Mouse (Mus musculus): ENCODE results near the gene Cog4.

The Cog4 gene

DNA sequence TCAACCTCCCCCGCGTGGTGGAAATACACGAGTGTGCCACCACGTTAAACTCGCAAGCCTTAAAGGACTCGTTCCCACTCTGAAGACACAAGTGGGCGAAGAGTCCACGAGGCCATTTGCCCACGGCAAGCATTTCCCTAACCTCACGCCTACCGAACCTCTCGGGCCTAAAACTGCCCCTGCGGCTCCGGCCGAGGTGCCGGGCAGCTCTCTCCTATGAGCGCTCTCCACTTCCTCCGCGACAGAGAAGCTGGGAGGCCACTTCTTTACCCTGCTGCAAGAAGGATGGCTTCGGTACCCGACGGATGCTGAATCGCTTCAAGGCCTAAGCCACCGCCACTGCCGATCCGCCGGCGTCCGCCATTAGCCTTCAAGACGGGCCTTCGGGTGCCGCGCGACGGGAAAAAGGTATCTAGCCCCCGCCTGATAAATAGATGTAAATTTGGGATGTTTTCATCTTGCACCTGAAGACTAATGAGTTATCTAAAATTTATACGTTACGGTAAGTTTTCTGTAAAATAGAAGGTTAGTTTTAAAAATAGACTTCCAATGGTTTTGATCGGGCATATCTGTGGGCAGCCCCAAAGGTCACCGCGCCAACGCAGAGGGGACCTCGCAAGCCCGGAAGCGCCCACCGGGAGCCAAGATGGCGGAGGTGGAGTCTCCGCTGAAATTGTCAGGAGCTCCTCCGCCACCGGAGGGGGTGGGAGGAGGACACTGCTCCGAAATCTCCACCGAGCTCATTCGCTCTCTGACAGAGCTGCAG lies at the start of gene Cog4, which contains the start of gene Sf3b3:
TSS of gene Cog4 (plus strand) at position 196 of the 766 bp plus-strand sequence.
TSS of gene Sf3b3 (minus strand) at position 383 of the 766 bp plus-strand sequence.
- peak; percentile 95 for DNase-seq (ENCODE audit: low spot score)

DNA sequence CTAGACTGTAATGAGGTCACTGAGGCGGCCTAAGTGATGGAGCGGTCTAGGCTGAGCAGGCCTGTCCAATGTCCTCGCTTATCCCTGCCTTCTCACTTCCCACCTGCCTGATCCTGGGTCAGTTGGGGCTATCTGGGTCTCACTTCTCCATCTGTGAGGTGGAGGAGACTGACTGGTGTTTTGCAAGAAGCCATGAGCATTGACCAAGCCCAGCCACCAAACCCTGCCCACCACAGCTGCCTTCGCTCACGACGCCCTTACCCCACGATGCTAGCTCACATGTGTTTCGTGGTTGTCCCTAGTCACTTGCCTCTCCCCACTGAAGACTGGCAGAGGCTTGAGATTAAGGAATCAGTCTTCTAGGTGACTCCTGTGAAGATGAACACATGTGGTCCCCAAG lies 49.3 kb upstream of the Cog4 start:
- no peak for DNase-seq (ENCODE audit: low spot score)

DNA sequence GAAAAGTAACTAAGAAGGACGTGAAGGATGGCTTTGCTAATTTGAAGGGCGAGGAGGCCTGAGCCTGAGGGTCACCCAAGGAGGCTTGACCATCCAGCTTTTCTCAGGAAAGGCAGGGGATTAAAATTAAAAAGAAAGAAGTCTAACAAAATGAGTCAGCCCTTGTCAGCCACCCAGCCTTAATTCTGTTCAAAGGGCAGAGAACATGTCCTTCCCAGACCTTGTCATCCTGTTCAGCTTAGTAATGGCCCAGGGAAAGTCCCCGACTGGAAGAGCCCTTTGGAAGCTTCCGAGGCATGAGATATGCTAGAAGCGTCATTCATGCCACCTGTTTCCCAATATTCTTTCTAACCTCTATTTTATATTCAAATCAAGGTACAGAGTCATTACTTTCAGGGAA lies 43.4 kb upstream of the Cog4 start:
- no peak for DNase-seq (ENCODE audit: low spot score)

DNA sequence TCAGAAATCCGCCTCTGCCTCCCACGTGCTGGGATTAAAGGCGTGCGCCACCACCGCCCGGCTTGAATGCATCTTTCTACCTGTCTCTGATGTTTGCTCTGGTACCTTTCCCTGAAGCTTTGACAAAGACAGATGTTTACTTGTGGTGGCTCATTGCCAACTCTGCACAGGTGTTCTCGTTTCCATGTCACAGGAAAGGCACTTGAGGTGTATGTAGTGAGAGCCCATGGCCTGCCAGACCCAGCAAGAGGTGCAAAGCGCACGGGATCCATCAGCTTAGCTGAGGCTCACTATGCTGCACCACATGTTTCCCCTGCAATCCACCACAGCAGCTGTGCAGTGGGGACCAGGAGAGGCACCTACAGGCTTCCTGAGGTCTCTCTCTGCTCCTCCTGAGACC lies 42.5 kb upstream of the Cog4 start:
- no peak for DNase-seq (ENCODE audit: low spot score)

DNA sequence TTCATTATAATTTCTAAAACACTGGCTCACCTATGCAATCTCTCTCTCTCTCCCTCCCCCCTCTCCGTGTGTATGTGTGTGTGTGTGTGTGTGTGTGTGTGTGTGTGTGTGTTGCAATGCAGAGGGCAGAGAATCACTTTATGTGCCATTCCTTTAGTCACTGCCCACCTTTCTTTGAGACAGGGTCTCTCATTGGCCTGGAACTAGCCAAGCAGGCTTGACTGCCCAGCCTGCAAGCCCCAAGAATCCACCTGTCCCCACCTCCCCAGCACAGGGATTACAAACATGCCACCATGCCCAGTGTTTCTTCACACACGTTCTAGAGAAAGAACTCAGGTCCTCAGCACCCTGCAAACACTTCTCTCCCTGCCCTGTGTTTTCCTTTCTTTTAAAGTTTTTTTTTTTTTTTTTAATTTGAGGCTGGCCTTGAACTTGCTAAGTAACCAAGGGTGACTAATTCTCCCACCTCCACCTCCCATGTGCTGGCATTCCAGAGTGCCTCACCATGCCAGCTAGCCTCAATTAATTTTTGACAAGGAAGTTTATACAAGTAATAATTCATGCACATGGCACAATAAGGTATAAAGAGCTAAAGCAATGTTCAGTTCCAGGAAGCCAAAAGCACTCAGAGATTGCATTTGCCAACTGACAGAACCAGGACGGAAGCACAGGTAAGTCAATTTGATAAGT lies 41.4 kb upstream of the Cog4 start:
- DNase-seq (ENCODE audit: low spot score) = no peak

DNA sequence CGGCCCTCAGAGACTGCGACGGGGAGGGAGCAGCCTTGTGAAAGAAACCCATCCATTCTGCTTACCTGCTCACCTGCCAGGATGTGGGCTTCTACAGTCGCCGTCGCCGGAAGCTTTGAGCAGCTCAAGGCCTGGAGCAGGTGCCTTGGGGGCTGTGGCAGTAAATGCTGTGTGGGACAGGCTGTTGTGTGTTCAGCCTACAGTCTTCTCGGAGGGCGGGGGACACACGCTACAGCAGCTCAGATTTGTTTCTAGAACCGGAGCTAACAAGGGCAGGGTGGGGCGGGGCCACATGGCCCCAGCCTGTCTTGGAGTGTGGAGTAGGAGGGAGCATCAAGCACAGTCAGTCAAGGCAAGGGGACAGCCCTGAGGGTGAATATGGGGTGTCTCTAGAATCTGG lies 40.7 kb upstream of the Cog4 start, which contains the start of gene Il34:
TSS of gene Il34 (minus strand) at position 256 of the 400 bp plus-strand sequence.
- no peak for DNase-seq (ENCODE audit: low spot score)

DNA sequence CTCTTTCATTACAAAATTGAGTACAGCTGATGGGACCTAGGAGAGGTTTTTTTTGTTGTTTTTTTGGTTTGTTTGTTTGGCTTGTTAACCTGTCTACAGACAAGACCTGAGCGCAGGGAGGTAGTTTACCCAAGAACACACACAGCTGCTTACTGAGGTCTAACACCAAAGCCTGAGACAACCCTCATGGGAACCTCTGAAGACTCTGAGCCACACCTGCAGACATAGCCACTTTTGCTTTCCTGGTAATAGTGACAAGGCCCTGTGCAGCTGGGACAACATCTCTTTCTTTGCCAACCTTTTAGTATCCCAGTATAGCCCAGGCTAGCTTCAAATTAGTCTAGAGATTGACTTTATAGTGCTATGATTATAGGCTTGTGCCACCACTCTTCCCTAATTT lies 40.3 kb upstream of the Cog4 start:
- no peak for DNase-seq (ENCODE audit: low spot score)

DNA sequence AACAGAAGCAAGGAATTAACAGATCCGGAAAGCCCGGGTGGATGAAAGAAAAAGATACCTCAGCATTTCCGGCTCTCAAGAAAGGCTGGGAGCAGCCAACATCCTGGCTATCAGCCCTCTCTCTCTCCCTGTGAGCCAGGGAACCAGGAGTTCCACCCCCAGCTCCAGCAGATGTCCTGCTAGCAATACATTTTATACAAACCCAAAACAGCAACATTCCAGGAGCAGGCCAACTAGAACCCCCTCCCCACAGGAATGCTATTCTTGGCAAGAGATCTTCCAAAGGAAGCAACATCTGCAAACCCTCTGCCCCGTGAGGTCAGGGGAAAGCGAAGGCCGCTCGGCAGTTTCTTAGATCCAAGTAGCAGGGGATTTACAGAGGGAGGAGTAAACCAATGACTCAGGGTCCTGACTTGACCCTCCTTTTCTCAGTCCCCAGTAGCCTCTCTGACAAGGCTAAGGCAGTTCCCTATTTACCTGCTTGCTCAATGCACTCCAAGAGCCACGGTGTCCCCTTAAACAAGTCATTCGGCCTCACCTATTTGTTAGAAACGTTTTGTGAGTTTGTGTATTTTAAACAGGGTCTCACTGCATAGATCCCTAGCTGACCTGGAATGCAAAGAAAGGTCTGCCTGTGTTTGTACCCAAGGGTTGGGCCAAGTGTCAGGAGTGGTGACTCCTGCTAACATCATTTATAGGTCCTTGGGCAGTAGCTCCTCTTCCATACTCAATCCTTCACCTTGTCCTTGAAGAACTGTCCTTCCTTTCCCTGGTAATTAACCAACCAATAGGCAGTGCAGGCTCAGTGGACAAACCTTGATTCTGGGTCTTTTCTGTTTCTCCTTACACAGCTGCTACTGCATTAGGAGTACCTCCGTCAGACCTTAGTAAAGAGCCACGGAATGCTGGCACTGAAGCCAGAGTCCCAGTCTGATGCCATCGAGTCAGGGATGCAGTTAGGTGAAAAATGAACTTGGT lies 37.6 kb upstream of the Cog4 start:
- peak; percentile 37 for DNase-seq (ENCODE audit: low spot score)

DNA sequence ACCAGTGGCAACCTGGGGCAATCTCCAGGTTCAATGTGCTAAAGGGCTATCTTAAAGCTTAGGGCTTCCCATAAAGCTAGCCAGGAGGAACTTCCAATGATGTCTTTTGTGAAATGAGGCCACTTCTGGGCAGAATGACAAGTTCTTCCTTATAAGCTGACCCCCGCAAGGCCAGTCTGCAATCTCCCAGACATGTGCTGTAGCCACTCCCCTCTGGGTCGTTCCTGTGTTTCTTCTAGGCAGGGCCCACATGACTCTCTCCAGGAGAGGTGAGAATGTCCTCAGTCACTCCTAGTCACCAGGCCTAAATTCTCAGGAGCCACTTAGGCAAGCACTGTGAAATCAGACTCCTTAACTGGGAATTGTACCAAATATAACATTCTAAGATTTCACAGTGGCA lies 36.6 kb upstream of the Cog4 start:
- DNase-seq (ENCODE audit: low spot score) = peak; percentile 25

DNA sequence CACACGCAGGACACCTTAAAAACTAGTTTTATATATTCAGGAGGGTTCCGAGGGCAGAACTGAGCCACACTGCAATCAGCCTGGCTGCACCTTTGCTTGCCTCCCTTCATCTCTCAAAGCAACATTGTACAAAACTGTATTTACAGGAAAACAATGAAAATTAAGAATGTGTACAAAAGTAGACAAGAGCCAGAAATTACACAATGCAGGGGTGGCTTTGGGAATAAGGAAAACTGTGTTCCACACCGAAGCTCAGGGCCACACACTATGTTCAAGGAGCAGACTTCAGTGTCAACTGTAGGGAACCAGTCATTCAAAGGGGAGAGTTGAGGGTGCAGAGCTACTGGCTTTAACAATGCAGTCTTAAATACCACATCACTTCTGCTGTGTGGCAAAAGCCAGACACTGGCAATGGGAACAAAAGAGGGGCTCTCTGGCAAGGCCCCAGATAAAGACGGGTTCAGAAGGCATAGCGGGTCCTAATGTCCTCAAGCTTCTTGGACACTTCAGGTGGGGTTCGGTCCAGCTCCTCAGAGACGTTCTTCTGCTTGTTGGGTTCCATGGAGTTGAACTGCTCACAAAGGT lies 35.8 kb upstream of the Cog4 start:
- no peak for DNase-seq (ENCODE audit: low spot score)

DNA sequence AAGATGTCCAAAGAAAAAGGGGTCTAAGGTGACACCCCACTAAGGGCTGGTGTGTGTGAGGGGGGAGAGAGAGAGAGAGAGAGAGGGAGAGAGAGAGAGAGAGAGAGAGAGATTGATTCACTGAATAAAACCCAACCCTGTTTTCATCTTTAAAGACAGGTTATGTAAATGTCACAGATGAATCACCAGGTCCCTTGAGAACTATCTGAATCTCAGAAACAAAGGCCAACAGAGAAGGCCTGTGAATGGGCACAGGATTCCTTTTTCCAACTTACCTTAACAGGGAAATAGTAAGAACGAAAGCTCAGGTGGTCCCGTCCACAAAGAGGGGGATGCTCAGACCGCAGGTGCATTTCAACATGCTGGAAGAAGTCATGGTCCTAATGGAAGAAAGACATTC lies 35.3 kb upstream of the Cog4 start:
- peak; percentile 34 for DNase-seq (ENCODE audit: low spot score)

DNA sequence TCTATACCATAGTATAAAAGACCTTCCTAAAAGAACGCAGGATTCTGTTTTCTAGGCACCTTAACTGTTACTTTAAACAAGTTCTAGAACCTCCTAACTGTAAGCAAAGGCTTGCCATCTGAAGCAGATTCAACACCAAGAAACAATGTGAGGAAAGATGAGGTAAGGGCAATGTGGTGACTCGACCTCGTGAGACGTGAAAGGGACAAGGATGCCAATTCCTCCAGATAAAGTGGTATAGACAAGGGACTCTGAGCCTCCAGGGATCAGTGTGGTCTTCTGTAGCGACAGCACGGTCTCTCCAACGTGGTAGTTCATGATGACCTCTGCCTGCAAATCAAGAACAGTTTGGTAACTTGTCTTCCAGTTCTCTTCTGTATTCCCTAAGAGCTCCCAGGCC lies 34.6 kb upstream of the Cog4 start:
- no peak for DNase-seq (ENCODE audit: low spot score)

DNA sequence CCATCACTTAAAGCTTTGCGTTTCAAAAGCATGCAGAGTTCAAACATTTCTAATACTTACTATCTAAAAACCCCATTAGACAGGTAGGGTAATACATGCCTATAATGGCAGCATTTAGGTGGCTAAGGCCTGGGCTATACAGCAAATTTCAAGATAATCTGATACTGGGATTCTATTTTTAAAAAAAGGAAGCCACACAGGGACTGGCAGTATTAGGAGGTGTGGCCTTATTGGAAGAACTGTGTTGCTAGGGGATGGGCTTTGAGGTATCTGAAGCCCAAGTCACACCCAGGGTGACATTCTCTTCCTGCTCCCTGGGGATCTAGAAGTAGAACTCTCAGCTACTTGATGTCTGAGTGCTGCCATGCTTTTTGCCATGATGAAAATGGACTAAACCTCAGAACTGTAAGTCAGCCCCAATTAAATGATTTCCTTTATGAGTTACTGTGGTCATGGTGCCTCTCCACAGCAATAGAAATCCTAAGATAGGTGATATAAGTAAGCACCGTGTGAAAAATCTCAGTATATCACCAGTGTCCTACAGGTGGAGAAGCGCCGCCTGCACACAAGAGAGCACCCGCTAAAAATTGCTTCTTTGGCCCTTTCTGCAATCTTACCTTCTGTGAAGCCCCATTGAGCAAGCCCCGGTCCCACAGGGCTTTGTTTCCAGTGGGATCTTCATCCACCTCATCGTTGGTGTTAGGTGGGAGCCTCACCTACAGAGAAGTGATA lies 33.9 kb upstream of the Cog4 start:
- DNase-seq (ENCODE audit: low spot score) = no peak

DNA sequence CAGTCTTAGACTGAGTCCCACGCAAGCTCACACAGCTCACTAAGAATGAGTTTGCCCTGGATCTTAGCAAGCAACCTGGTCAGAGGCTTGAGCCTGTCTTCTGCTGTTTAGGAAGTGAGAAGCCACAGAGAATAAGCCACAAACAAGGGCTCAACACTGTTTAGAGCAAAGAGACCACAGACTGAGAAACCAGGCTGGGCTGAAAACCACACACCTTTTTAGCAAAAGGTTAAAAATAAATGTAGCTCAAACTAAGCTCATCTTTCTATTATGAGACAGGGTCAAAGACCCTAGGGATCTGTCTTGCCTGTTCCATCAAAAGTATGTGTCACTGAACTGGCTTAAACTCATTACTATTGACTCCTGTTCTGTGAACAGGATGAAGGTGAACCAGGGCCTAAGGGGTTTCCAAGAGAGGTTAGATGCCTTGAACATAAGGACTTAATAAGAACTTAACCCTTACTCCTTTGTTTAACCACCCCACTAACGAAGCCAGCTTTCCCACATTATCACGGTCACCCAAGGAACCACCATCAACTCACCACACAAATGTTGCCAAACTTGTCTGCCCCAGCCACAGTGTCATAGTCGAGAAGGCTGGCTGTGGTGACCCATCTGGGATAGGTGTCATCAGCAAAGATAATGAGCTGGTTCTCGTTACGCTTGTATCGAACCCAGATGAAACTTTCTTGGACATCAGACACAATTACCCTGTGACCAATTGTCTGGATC lies 33.2 kb upstream of the Cog4 start:
- no peak for DNase-seq (ENCODE audit: low spot score)

DNA sequence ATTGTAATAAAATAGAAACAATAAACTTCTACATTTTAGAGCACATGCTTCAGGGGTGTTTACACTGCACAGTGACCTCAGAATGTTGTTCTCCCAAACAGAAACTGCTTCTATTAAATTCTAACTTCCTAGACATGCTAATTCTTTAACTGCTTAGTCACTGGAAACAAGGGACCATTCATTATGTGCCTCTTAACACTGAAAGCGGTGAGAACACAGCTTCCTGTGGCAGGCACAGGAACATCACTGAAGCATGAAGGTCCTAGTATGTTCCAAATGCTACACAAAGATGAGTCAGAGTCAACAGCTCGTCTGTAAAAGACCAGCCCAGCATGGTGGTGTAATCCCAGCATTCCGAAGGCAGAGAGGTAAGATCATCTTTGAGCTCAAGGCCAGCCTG lies 31.1 kb upstream of the Cog4 start:
- DNase-seq (ENCODE audit: low spot score) = peak; percentile 51

DNA sequence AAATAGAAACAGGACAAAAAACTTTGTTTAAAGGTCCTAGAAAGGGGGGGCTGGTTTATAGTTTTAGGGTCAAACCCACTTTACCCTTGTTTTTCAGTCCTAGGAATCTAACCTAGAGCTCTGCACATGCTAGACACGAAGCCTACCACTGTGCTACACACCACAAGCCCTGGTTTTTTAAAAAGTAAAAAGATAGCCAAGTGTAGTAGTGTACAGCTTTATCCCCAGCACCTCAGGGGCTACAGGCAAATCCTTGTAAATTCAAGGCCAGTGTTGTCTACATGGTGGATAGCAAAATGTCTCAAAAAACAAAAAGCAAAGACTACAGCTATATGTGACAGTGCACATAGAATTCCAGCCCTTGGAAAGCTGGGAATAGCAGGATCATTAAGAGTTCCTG lies 29.4 kb upstream of the Cog4 start:
- DNase-seq (ENCODE audit: low spot score) = no peak

DNA sequence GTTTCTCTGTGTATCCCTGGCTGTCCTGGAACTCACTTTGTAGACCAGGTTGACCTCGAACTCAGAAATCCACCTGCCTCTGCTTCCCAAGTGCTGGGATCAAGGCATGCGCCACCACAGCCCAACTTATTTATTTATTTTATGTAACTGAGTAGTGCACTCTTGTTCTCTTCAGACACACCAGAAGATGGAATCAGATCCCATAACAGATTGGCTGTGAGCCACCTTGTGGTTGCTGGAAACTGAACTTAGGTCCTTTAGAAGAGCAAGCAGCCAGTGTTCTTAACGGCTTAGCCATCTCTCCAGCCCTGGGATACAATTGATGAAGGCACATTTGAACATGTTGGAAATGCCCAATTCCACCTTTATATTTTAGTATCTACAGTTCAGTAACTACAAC lies 27.8 kb upstream of the Cog4 start:
- peak; percentile 66 for DNase-seq (ENCODE audit: low spot score)

DNA sequence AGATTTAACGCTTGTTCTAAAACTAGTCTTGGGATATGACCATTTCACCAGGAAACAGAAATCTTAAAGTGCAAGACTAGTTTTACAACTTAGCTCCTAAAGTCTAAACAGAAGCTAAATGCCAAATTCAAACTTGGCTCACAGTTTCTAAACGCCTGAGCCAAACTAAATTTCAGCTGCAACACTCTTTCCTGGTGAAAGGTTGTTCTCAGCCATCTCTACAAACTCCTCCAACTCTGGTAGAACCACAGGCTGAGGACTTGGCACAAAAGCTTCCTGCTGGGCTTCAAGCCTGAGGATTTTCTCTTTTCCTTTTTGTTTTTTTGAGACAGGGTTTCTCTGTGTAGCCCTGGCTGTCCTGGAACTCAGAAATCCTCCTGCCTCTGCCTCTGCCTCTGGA lies 26.1 kb upstream of the Cog4 start:
- no peak for DNase-seq (ENCODE audit: low spot score)

DNA sequence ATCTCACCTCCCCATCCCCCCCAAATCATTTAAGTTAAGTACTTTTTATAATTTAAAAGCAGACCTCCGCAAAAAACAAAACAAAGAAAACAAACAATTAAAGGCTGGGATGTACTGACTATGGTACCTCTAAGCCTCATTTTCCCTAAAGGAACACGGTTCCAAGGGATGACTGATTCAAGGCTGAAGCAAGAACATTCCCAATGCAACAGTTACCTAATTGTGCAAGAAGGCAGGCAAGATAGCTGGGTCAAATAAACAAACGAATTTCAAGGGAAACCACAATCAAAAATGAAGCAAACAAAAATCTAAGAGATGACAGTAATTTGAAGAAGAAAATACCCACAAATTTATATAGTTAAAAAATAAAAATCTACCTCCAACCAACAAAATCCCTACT lies 24.4 kb upstream of the Cog4 start:
- DNase-seq (ENCODE audit: low spot score) = no peak

DNA sequence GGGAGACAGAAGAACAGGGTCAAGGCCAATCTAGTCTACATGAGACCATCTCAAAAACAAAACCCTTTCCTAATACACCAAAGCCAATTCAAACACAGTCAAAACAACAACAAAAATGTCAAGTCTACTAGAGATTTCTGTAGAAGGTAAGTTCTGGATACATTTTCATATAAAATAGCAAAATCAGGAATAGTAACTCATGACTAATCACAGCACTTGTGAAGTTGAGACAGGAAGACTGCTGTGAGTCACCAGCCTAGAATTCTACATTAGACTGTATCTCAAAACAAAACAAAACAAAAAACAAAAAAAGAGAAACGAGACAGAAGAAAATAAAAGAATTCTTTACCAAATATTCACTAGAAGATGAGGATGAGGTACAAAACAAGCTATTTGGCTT lies 21.5 kb upstream of the Cog4 start:
- DNase-seq (ENCODE audit: low spot score) = no peak

DNA sequence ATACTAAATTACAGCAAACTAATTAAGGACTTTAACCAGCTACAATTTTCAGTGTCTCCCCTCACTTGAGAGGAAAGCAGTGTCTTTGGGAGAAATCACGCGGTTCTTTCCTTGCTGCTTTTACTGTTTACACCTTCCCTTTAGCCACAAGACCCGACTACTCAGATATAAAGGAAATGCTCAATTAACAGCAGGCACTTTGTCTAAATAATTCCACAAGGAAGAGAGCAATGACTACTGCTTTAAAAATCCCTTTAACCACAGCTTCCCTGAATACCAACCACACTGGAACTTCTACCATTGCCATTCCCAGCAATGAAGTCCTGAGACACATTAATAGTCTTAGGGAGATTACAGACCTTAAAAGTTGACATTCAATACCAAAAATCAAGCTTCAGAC lies 17.9 kb upstream of the Cog4 start:
- no peak for DNase-seq (ENCODE audit: low spot score)

All from MN1 (cell line).